In the genomic region with DNA sequence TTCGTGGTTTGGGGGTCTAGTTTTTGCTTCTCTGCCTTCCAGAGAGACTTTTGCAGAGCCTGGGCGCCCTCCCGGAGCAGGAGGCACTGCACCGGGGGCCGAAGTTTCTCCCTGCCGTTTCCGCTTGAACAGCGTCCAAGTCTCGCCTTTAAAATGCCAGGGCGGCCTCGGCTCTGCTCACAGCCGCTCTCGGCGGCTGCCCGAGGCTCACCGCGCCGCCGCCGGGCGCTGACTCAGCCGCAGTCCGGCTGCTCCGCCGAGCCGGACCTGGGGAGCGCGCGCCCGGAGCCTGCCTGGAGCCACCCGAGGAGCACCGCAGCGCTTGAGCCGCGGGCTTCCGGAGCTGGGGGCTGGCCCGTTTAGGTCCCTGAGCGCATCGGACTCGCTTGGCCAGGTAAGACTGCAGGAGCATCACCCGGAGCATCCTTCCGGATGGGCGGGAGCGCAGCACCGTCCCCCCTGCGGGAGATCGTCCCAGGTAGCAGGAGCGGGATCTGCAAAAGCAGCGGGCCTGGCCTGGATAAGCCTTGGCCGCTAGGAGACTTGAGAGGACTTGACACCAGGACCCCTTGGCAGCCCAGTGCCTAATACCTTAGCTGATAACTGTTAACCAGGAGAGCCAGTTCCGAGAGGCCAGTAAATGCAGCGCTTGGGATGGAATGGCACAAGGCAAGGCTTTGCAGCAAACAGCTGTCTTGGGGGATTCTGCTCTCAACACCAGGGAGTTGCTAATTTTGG, we compare ENCODE assay signal across 8 mouse cellular contexts. TPM values are rescaled to one million over a fixed set of nuclear protein-coding genes. Genes with fewer than 3 reads are reported as not detected.
A peak's percentile ranks its signal among the peaks of the same experiment; 100 is the strongest.
DNase-seq lines count a peak whose midpoint lies in the region; ATAC-seq and TF ChIP-seq lines count a peak whose summit lies in the region.

Gene Gm2115 (plus strand): TSS at position 159 of the 738 bp plus-strand sequence.

- H3K4me1 ChIP-seq in embryonic facial prominence, embryonic 14.5 days (ENCODE audit: control insufficient read depth, insufficient read depth, low read length): no peaks in the 10 kb centered on the region
- peaks cover 11% of the 10 kb centered on the region for H3K4me1 ChIP-seq in hindbrain, embryonic 13.5 days (replicated peaks)
- peaks cover 9% of the 10 kb centered on the region for H3K4me1 ChIP-seq in small intestine, adult 2 months (ENCODE audit: control insufficient read depth, insufficient read depth, insufficient read length, low read length)

- H3K27me3 ChIP-seq in embryonic facial prominence, embryonic 14.5 days (replicated peaks; ENCODE audit: control insufficient read depth, insufficient read depth, low read length): peaks cover 27% of the 10 kb centered on the region
- H3K27me3 ChIP-seq in hindbrain, embryonic 13.5 days: peaks cover 33% of the 10 kb centered on the region
- no peaks in the 10 kb centered on the region; the same call in 1 of the 2 replicates for H3K27me3 ChIP-seq in small intestine, adult 2 months (ENCODE audit: control insufficient read depth, insufficient read depth, low read length)

- peak within 1 kb of the TSS; percentile 69 for H3K4me2 ChIP-seq in embryonic facial prominence, embryonic 14.5 days (ENCODE audit: low read depth, low read length)
- H3K4me2 ChIP-seq in hindbrain, embryonic 13.5 days: peak within 1 kb of the TSS; percentile 79

- peak; percentile 55; the same call in 1 of the 2 replicates for TF ChIP-seq POLR2A in small intestine, adult 2 months (IDR thresholded peaks at IDR 0.05; ENCODE audit: low read depth, low read length)

- no peaks in the 10 kb centered on the region for H3K36me3 ChIP-seq in embryonic facial prominence, embryonic 14.5 days (ENCODE audit: control insufficient read depth, insufficient read depth, low read length)
- no peaks in the 10 kb centered on the region for H3K36me3 ChIP-seq in hindbrain, embryonic 13.5 days
- H3K36me3 ChIP-seq in small intestine, adult 2 months (ENCODE audit: control insufficient read depth, insufficient read depth, low read length): no peaks in the 10 kb centered on the region

- WGBS in embryonic facial prominence, embryonic 14.5 days: under 1% methylated on average over 36 of the region's 52 CpGs
- WGBS in hindbrain, embryonic 13.5 days: under 1% methylated on average over 52 of the region's 52 CpGs
- 3% methylated on average over 52 of the region's 52 CpGs for WGBS in small intestine, adult 2 months

- H3K27ac ChIP-seq in embryonic facial prominence, embryonic 14.5 days (replicated peaks; ENCODE audit: low read depth, low read length): no peak within 1 kb of the TSS
- H3K27ac ChIP-seq in hindbrain, embryonic 13.5 days: no peak within 1 kb of the TSS
- H3K27ac ChIP-seq in small intestine, adult 2 months (ENCODE audit: insufficient read depth, low read depth, low read length): no peak within 1 kb of the TSS

- peak; percentile 76 for ATAC-seq in embryonic facial prominence, embryonic 14.5 days (ENCODE audit: low read depth)
- ATAC-seq in hindbrain, embryonic 13.5 days (ENCODE audit: low FRiP score): peak; percentile 90

- no peaks in the 10 kb centered on the region for H3K9me3 ChIP-seq in embryonic facial prominence, embryonic 14.5 days (ENCODE audit: control insufficient read depth, low read length)
- no peaks in the 10 kb centered on the region for H3K9me3 ChIP-seq in hindbrain, embryonic 13.5 days

- peak within 1 kb of the TSS; percentile 52 for H3K9ac ChIP-seq in embryonic facial prominence, embryonic 14.5 days (ENCODE audit: low read depth, low read length)
- H3K9ac ChIP-seq in hindbrain, embryonic 13.5 days: peak within 1 kb of the TSS; percentile 79

- peak within 1 kb of the TSS; percentile 42 for H3K4me3 ChIP-seq in embryonic facial prominence, embryonic 14.5 days (ENCODE audit: low read depth, low read length)
- H3K4me3 ChIP-seq in hindbrain, embryonic 13.5 days: peak within 1 kb of the TSS; percentile 58
- peak within 1 kb of the TSS; percentile 55 for H3K4me3 ChIP-seq in small intestine, adult 2 months (ENCODE audit: low read depth, low read length)

- DNase-seq in 3T3-L1 (ENCODE audit: low read depth, low spot score): peak; percentile 73
- DNase-seq in adipocyte (ENCODE audit: low spot score): peak; percentile 18
- DNase-seq in embryonic facial prominence, embryonic 14.5 days (ENCODE audit: low spot score): peak; percentile 58
- DNase-seq in left cerebral cortex, adult 11 months (ENCODE audit: low spot score): peak; percentile 19
- DNase-seq in lung, postnatal 4 days: peak; percentile 68 to 76
- no peak for DNase-seq in spleen, adult 18-20 months

- TF ChIP-seq CTCF in small intestine, adult 2 months (IDR thresholded peaks at IDR 0.05; ENCODE audit: extremely low read depth, insufficient read length, insufficient replicate concordance, low read depth, low read length): no peak

RNA-seq across cellular contexts. Expression of gene Gm2115, which starts in this region (rescaled TPM):
- 1.3 and 1.4 TPM in 2 replicates for polyA plus RNA-seq in embryonic facial prominence, embryonic 14.5 days (2014; fragmentation: Nextera tagmentation; extraction: Ambion mirVana)
- 0.43 and 0.98 TPM in 2 replicates for polyA plus RNA-seq in hindbrain, embryonic 13.5 days (2015; fragmentation: Nextera tagmentation; extraction: Ambion mirVana)
- polyA plus RNA-seq in small intestine, adult 2 months (2012; rRNA removed): 0.33 and 0.56 TPM in 2 replicates

Comparison
In these comparisons a context has a peak if more than half of its experiments do, and no peak if none do; other contexts are left out.
1. Peak in ATAC-seq, H3K4me3 ChIP-seq, H3K9ac ChIP-seq and H3K4me2 ChIP-seq in hindbrain, embryonic 13.5 days; RNA of the gene not detected or under 1 TPM.
2. DNase-seq: peak in 3T3-L1 (single experiment), adipocyte (single experiment), embryonic facial prominence, embryonic 14.5 days (single experiment), left cerebral cortex, adult 11 months (single experiment) and lung, postnatal 4 days (2 of 2); none in spleen, adult 18-20 months (0 of 2).
3. Peak in every context shown above with its lines, with median percentiles within 50 percentile points of each other: H3K4me3 ChIP-seq.